Mouse (Mus musculus): ENCODE results near the gene Pcgf2.
A peak's percentile ranks its signal among the peaks of the same experiment; 100 is the strongest.

The Pcgf2 gene

DNA sequence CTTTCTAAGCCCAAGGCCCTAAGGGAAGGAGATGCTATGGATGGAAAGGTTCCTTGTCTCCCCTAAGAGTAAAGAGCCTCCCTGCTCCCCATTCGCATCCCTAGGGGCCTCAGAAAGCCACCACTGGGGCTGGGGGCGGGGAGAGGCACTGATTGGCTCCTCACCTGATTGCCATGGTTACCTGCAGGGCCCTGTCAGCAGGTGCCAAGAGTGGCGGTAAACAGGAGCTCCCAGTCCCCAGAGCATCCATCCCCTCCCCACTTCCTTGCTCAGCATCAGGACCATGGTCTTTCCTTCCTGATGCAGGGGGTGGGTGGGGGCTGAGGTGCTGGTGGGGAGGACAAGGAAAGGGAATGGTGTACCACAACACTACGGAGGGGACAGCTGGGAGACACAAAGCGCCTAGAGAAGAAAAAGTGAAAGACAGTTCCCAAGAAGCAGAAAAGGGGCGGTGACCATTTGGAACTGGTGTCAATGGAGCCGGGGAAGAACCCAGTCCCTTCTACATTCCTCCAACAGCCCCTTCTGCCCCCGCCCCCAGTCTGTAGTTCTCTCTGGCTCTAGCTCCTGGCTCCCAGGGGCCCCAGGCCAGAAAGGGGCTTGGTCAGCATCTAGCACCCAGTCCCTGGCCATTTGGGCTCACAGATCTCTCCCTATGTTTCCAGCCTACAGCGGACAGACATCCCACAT lies 4.4 kb downstream of the Pcgf2 start:
- no peak for DNase-seq (ENCODE audit: low spot score in 2 of 2)

DNA sequence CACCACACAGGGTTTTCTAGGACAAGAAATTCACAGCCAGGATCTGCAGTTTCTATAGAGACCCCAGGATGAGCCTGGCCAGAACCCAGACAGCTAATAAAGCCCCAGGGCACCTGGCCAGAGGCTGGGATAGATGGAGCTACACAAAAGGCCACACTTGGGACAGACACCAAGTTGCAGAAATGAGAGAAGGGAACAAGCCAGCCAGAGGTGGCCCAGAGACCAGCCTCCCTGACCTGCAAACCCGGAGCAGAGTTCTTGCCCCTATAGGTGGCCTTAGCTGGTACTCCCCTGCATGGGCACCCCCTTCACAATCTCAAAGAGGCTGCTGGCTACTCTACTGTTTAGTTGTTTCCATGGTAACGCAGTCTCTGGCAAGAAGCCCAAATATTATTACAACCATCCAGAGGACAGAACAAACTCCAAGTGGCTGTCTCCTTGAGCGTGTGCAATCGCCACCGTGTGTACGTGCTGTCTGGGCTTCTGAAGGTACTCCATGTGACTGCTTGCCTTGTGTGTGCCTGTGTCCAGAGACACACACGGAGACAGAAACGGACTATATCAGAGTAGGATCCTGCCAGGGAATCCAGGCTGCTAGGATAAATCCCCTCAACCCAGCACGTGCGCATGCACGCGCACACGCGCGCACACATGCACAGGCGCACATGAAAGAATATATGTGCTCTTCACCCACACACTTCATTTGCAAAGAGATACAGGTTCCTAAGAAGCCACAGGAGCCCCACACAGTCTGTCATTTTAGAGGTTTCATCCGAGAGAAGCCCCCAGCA lies 5.2 kb downstream of the Pcgf2 start:
- no peak for DNase-seq (ENCODE audit: low spot score in 2 of 2)

DNA sequence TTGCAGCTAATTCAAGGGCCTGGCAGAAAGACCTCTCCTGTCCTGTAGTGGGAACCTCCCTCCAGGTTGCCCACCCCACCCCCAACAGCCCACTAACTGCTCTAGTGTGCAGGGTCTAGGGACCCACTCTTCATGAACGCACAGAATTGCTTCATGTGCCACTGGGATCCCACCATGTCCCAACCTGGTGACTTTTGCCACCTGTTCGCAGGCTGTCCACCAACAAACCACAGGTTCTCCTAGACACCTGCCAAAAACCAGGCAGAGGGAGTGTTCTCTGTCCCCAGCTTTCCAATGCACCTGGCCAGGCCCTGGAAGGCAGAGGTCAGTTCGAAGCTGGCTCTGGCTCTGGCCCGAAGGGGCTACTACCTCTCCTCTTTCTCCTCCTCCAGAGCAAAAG lies 5.9 kb downstream of the Pcgf2 start:
- DNase-seq (ENCODE audit: low spot score in 2 of 2) = no peak

GRCm38 (mm10) chr11:97689861-97690260 lies 10.4 kb downstream of the Pcgf2 start:
- peak; percentile 48 to 81 for DNase-seq (ENCODE audit: low spot score in 2 of 2)

- DNase-seq (ENCODE audit: low spot score in 2 of 2) = no peak
These were observed 13.2 kb downstream of the Pcgf2 start for GRCm38 (mm10) chr11:97687061-97687460.

GRCm38 (mm10) chr11:97686322-97686908 lies 13.9 kb downstream of the Pcgf2 start:
- DNase-seq (ENCODE audit: low spot score in 2 of 2) = no peak

GRCm38 (mm10) chr11:97685613-97686321 lies 14.5 kb downstream of the Pcgf2 start, which contains the start of gene Cisd3:
Gene Cisd3, plus strand, starts transcription at chr11:97685826.
- DNase-seq (ENCODE audit: low spot score in 2 of 2) = peak; percentile 88 to 90

DNA sequence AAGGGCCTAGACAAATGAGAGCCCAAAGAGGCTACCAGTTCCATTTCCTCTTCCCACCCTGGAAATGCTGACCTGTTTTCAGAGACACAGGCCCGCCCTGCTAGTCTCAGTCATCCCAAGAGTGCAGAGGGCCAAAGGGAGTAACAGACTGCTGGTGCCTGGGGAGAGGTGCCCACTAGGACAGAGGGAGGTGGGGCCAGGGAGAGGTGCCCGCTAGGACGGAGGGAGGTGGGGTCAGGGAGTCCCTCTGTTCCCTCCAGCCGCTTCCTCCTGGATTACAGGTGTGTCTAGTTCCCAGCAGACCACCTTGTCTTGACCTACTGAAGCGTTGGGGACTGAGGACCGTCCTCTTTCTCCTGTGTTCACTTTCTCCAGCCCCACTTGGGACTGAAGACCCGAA lies 15.5 kb downstream of the Pcgf2 start:
- DNase-seq (ENCODE audit: low spot score in 2 of 2) = no peak

DNA sequence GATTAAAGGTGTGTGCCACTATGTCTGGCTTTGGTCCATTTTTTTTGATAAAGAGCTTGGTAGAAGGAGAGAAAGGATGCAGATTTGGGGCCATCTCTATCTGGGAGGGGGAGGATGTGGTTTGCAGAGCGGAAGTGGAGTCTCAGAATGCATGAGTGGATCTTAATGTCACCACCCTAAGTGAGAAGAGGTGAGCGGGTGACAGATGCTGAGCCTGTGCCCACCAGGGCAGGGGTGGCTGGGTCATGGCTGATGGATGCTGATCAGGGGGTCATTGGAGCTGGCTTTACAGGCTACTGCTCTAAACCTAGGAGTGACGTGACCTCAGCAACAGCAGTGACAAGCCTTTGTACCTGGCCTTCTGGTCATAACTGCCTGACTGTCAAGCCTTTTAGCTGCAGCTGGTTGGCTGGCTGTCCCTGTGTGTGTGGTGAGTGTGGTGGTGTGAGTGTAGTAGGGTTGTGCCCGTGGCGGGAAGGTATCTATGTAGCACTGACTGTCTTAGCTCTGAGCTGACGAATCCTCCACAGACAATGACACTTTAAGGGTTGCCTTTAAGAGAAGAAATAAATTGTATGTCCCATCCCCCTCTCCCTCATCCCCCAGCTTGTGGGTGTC lies 16.1 kb downstream of the Pcgf2 start:
- no peak for DNase-seq (ENCODE audit: low spot score in 2 of 2)

DNA sequence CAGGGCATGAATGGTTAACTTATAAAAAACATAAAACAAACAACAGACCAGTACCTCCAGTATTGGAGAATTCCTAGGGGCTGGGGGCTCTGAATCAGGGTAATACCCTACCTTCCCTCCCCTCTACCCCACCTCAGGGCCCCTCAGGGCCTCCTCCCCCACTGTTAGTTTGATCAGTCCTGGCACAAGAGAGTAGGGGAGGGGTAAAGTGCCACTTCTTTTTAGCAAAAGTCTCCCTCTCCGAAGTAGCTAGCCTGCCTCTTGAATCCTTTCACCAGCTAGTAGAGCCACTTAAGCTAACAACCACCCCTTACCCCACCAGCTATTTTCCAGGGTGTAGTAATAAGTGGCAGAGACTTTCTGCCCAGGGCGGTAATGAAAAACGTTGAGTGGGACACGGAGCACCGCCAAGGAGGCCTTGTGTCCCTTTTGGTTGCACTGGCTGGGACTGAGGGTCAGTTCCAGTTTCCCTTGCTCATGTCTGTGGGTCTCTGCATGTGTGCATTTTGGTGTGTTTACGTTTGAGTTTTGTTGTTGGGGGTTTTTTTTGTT lies 17.7 kb downstream of the Pcgf2 start:
- DNase-seq (ENCODE audit: low spot score in 2 of 2) = no peak

- no peak for DNase-seq (ENCODE audit: low spot score in 2 of 2)
These were observed 19.9 kb downstream of the Pcgf2 start for GRCm38 (mm10) chr11:97680430-97680829.

DNA sequence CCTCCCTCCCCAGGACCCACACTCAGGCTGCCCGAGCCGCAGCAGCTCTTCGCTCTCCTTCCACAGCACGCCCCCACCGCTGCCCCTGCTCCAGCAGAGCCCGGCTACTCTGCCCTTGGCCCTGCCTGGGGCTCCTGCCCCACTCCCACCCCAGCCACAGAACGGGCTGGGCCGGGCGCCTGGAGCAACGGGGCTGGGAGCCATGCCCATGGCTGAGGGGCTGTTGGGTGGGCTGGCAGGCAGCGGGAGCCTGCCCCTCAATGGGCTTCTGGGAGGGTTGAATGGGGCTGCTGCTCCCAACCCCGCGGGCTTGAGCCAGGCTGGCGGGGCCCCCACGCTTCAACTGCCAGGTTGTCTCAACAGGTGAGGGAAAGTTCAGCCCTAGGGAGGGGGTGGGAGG lies 22.0 kb downstream of the Pcgf2 start:
- DNase-seq (ENCODE audit: low spot score in 2 of 2) = no peak

DNA sequence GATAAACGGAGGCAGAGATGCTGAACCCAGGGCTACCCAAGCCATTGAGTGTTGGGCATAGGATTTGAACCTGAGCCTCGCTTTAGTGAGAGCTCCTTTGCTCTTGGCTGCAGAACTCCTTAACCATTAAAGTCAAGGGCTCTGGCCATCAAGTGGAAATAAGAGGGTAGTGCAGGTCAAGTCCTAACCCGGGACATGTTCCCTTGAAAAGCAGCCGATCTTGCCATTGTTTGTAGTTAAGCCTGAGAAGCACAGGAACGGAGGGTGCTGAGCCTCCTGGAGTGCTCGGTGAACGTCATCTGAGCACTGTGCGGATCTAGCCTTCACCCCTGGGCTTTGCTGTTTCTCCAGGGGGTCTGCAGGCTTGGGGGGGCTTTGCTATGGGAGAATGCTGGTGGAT lies 22.5 kb downstream of the Pcgf2 start:
- no peak for DNase-seq (ENCODE audit: low spot score in 2 of 2)

GRCm38 (mm10) chr11:97677381-97677780 lies 22.9 kb downstream of the Pcgf2 start:
- DNase-seq (ENCODE audit: low spot score in 2 of 2) = no peak

- no peak for DNase-seq (ENCODE audit: low spot score in 2 of 2)
These were observed 24.1 kb downstream of the Pcgf2 start for GRCm38 (mm10) chr11:97676050-97676754.

DNA sequence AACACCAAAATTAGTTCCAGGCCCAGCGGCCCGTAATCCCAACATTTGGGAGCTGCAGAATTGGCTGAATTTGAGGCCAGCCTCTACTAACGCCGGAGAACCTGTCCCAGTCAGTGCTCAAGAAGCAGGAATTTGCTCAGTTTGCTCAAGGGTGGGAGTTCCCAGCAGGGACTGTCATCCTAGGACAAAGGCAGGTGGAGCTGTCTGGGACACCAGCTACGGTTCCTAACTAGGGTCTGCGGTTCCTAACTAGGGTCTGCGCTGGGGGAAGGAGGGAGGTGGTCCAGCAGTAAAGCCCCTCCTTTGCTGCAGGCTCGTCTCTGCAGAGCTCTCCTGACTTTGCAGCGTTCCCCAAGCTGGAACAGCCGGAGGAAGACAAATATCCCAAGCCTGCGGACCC lies 27.1 kb downstream of the Pcgf2 start:
- DNase-seq (ENCODE audit: low spot score in 2 of 2) = no peak

GRCm38 (mm10) chr11:97671177-97671527 lies 29.1 kb downstream of the Pcgf2 start:
- DNase-seq (ENCODE audit: low spot score in 2 of 2) = no peak

GRCm38 (mm10) chr11:97670234-97671176 lies 29.8 kb downstream of the Pcgf2 start:
- DNase-seq (ENCODE audit: low spot score in 2 of 2) = no peak

- no peak for DNase-seq (ENCODE audit: low spot score in 2 of 2)
These were observed 30.5 kb downstream of the Pcgf2 start for GRCm38 (mm10) chr11:97669829-97670228.

GRCm38 (mm10) chr11:97669268-97669667 lies 31.0 kb downstream of the Pcgf2 start:
- no peak for DNase-seq (ENCODE audit: low spot score in 2 of 2)

All from urinary bladder, postnatal 4 days (tissue).